Mouse (Mus musculus) cerebellum, adult (tissue): ENCODE data around the gene Gm20518.

Experiments used
- ATAC-seq: cut with Nextera tagmentation; 2 replicates; pipeline ENCODE4 v1.9.2; 2017; ENCODE audit warnings: mild to moderate bottlenecking, moderate library complexity, mixed read lengths; ENCODE audit not compliant: insufficient number of reproducible peaks, low FRiP score, low TSS enrichment

The Gm20518 gene

DNA sequence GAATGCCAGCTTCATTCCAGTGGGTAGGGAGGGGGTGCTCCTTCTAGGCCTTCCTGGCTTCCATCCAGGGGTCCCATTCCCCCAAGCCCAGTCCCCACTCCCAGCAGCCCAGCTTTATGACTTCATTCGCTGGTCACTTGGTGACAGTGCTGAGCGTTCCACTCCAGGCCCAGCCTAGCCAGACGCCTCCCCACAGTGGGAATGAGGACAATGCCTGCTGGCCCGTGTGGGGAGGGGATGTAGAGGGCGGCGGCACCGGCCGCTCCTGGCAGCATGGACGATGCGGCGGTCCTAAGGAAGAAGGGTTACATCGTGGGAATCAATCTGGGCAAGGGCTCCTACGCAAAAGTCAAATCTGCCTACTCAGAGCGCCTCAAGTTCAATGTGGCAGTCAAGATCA lies 7.0 kb upstream of the Gm20518 start, which contains the start of the genes Dgcr2 and Tssk2:
Gene Dgcr2, minus strand, starts transcription at position 101 of the 400 bp plus-strand sequence.
Gene Tssk2, plus strand, starts transcription at position 176 of the 400 bp plus-strand sequence.
- ATAC-seq = no peak

DNA sequence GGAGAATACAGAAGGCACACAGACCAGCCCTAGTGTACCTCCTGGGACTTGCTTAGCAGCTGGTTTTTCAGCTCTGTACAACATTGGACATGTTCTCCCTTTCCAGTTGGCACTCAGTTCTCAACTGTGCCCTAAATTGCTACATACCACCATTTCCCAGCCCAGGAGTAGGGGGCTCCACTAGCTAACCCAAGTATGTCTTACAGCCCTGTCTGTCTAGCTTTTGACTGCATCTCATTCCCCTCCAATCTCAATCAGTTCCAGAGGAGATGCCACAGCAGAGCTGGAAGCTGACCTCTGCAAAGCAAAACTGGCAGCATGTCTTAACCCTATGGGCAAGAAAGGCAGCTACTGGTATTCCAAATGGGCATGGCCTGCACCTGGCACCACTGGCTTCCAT lies 4.6 kb upstream of the Gm20518 start:
- ATAC-seq = no peak

- ATAC-seq = no peak
These were observed 2.5 kb upstream of the Gm20518 start, which contains the start of gene Tssk1 for GRCm38 (mm10) chr16:17893923-17894322. Gene Tssk1 (plus strand): TSS chr16:17894223.

GRCm38 (mm10) chr16:17892606-17893005 lies 1.1 kb upstream of the Gm20518 start:
- ATAC-seq = no peak

DNA sequence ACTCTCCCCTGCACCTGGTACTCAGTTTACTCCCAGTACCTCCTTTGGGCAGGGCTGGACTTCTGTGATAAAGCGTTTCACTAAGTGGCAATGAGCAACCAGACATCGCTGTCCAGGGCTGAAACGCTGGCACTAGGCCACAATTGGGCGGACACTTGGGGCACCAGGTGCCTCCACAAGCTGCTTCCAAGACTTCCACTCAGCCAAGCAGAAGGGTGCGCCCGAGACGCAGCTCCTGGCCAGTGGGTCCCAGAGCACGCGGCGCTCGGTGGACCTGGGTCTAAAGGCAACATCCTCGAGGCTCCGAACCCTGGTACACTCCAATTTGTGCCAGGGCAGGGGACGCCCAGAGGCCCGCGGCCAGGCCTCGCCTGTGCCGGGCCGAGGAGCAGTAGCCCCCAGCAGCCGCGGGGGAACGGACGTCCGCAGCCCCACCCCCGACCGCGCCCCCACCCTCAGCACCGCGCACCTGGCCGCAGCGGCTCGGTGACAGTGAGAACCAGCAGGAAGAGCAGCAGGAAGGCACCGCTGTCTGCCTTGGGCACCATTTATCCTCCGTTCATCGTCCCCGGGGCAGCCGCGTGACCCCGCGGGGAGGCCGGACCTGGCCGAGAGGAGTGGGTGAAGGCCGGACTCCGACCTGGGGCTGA lies 429 bp downstream of the Gm20518 start:
- ATAC-seq = peak; percentile 65

GRCm38 (mm10) chr16:17890342-17890727 lies 1.1 kb downstream of the Gm20518 start:
- ATAC-seq = no peak

- no peak for ATAC-seq
These were observed 1.7 kb downstream of the Gm20518 start for GRCm38 (mm10) chr16:17889689-17890341.

GRCm38 (mm10) chr16:17884116-17884515 lies 7.4 kb downstream of the Gm20518 start:
- ATAC-seq = no peak

GRCm38 (mm10) chr16:17882196-17882595 lies 9.3 kb downstream of the Gm20518 start:
- ATAC-seq = no peak

DNA sequence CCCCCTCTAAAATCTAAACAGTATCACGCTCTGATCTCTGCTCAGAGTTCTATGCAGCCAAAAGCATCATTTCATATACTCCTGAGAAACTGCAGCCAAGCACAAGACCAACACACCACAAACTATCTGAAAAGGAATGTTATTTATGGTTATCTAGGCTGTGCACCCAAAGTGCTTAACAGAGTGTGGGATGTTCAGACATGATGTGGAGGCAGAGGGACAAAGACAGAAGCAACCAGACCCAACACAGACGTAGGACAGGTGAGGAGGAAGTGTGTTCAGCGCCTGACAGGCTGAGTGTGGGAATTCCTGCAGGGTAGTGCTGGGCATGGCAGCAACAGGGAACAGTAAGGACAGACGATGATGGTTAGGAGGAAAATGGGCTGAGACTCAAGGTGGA lies 11.9 kb downstream of the Gm20518 start:
- ATAC-seq = no peak

DNA sequence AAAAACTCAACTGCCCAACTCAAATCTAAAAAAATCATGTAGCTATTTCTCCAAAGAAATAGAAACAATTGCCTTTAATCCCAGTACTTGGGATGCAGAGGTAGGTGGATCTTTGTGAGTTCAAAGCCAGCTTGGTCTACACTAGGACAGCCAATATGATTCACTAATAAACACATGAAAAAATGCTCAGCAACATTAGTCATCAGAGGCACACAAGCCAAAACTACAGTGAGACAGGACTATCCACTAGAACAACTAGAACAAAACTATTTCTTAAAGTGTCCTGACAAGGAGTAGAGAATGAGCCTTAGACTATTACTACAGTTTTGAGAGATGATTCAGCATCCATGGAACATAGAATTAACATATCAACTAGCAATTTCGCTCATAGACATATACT lies 15.4 kb downstream of the Gm20518 start:
- no peak for ATAC-seq

GRCm38 (mm10) chr16:17875174-17875573 lies 16.3 kb downstream of the Gm20518 start:
- ATAC-seq = 0 out of 2 replicates have a peak, but pooled peaks have one; percentile 45

GRCm38 (mm10) chr16:17872995-17873394 lies 18.5 kb downstream of the Gm20518 start:
- ATAC-seq = no peak

- ATAC-seq = no peak
These were observed 20.2 kb downstream of the Gm20518 start for GRCm38 (mm10) chr16:17871248-17871647.

DNA sequence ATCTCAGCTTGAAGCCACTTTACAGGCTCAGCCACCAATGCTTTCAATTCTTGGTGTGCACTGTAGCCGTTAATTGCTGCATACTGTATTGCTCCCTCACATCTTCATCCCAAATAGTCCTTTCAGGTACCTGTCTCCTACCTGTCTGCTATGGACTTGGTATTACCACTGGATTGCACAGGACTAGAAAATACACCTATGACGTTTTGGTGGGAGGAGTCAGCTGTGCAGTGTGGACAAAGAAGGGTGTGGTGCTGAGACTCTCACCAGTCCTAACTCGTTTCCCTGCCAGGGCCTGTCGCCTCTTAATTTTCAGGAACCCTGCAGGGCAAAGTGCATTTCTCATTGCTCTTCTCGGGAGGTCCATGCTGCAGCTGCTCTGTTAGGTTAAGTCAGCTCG lies 25.7 kb downstream of the Gm20518 start:
- ATAC-seq = 0 out of 2 replicates have a peak, but pooled peaks have one; percentile 52

- ATAC-seq = no peak
These were observed 26.2 kb downstream of the Gm20518 start for GRCm38 (mm10) chr16:17865293-17865692.

- no peak for ATAC-seq
These were observed 32.9 kb downstream of the Gm20518 start for GRCm38 (mm10) chr16:17858592-17858991.

DNA sequence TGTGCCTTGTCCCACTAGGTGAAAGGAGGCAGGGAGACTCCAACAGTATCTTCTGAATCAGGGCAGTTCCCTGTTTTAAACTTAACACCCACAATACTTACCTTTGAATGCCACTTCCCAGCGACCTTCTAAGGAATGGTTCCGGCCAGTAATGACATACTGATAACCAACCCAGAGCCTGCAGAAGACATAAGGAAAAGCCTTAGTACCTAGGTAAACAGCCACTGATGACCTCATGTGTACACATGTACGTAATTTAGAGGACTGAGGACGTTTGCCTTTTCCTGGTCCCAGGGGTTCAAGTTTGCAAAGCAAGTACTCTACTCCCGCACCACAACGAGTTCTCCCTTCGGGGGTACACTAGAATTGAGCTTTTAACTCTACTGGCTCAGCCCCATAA lies 34.3 kb downstream of the Gm20518 start:
- no peak for ATAC-seq

- ATAC-seq = no peak
These were observed 38.2 kb downstream of the Gm20518 start for GRCm38 (mm10) chr16:17853263-17853662.

- ATAC-seq = peak; percentile 85
These were observed 39.6 kb downstream of the Gm20518 start for GRCm38 (mm10) chr16:17851860-17852259.

GRCm38 (mm10) chr16:17851331-17851730 lies 40.1 kb downstream of the Gm20518 start:
- ATAC-seq = peak; percentile 22; the same call in 1 of the 2 replicates

DNA sequence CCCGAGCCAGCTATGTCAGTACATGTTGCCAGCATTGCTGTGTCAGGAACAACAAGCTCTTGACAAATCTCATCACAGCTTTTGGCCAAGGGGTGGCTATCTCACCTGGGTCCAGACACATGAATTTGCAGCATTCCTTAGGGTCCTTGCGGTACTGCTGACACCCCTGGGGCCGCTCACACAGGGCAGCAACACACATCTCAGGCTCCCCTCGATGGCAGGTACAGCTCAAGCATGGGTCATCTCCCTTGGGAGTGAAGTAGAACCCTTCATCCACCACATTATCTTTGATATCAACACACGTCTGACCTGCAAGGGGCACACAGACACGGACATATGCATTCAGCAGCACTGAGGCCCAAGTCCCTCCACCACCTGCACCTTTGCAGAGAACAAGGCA lies 42.0 kb downstream of the Gm20518 start:
- no peak for ATAC-seq
